Mouse (Mus musculus) embryonic facial prominence, embryonic 11.5 days (tissue): Measurements from ENCODE around the gene Itpa. TPM values are rescaled to one million over a fixed set of nuclear protein-coding genes. Genes with fewer than 3 reads are reported as not detected.

Experiments used
- ATAC-seq: fragments of 200-750 bp; cut with Nextera tagmentation; replicated peaks from 2 replicates; pipeline ENCODE4 v1.8.0; 2017; ENCODE audit warnings: low read depth; ENCODE audit not compliant: insufficient number of reproducible peaks, low FRiP score, low TSS enrichment
- DNase-seq: peaks from one replicate; pipeline ENCODE4 v3.0.0-alpha.2; 2015; ENCODE audit warnings: low spot score
- H3K27ac ChIP-seq: fragments of 300-500 bp; sonication (generic); replicated peaks from 2 replicates; pipeline ENCODE4 v1.5.1; 2014; ENCODE audit warnings: mild to moderate bottlenecking, low read depth, low read length, control low read depth
- H3K27me3 ChIP-seq: fragments of 300-500 bp; sonication (generic); 2 replicates; pipeline ENCODE4 v1.6.1; 2014; ENCODE audit warnings: mild to moderate bottlenecking, low read length, moderate library complexity, mixed read lengths; ENCODE audit not compliant: control insufficient read depth, insufficient read depth
- H3K36me3 ChIP-seq: fragments of 300-500 bp; sonication (generic); replicated peaks from 2 replicates; pipeline ENCODE4 v1.6.1; 2014; ENCODE audit warnings: low read depth, mild to moderate bottlenecking, low read length, moderate library complexity, mixed read lengths; ENCODE audit not compliant: control insufficient read depth, insufficient read depth
- H3K4me1 ChIP-seq: fragments of 300-500 bp; sonication (generic); 2 replicates; pipeline ENCODE4 v1.6.1; 2014; ENCODE audit warnings: low read length, mixed read lengths; ENCODE audit not compliant: control insufficient read depth, insufficient read depth
- H3K4me2 ChIP-seq: fragments of 300-500 bp; sonication (generic); 2 replicates; pipeline ENCODE4 v1.6.1; 2014; ENCODE audit warnings: low read depth, mild to moderate bottlenecking, control low read depth, low read length, moderate library complexity
- H3K4me3 ChIP-seq: fragments of 300-500 bp; sonication (generic); 2 replicates; pipeline ENCODE4 v1.5.1; 2014; ENCODE audit warnings: low read depth, low read length, control low read depth
- H3K9ac ChIP-seq: fragments of 300-500 bp; sonication (generic); replicated peaks from 2 replicates; pipeline ENCODE4 v1.6.1; 2014; ENCODE audit warnings: mild to moderate bottlenecking, control low read depth, low read length
- H3K9me3 ChIP-seq: fragments of 300-500 bp; sonication (generic); replicated peaks from 2 replicates; pipeline ENCODE4 v1.6.1; 2016; ENCODE audit warnings: mild to moderate bottlenecking, low read length, inconsistent platforms, mixed read lengths; ENCODE audit not compliant: control insufficient read depth
- WGBS: fragments of 180-500 bp; shearing (Covaris S2); extraction: QIAGEN DNeasy Blood & Tissue Kit; methylation state at CpG from one replicate; pipeline ENCODE4 v1.1.7; 2014; 5-methylcytosine and 5-hydroxymethylcytosine counted together
- polyA plus RNA-seq: library from polyadenylated mRNA; unstranded; fragments of >200 nt; fragmentation: Nextera tagmentation; extraction: Ambion mirVana; gene quantifications from 2 replicates; pipeline ENCODE4 v1.2.1, GENCODE M21; 2014

Gene Itpa
- polyA plus RNA-seq, 1 experiment from 2014 or later, result 131 TPM

DNA sequence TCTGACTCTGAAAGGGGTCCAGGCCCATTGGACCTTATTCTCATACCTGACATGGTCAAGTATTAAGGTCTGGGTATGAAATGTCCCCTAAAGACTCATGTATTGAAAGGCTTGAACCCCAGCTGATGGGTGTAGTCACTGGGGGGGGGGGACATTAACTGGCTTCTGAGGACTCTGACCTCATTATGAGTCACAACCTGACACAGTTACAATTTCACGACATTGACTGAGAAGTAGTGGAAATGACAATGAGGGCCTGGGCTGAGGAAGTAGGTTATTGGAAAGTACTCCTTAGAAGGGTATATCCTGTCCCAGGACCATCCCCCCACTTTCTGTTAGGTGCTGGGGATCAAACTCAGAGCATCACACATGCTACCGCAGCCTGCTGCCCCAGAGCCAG, 21.6 kb downstream of the Itpa start:
- Histone ChIP-seq H3K27me3 (no peaks in the 10 kb centered on the region), H3K27ac (no peak overlapping the region), H3K9ac (no peak overlapping the region), H3K4me2 (no peak overlapping the region), H3K4me3 (no peak overlapping the region), H3K9me3 (no peaks in the 10 kb centered on the region), H3K4me1 (no peaks in the 10 kb centered on the region), H3K36me3 (no peaks in the 10 kb centered on the region)
- ATAC-seq (no peak), DNase-seq (no peak)
- WGBS, result 83% methylated on average over 2 of the region's 2 CpGs

DNA sequence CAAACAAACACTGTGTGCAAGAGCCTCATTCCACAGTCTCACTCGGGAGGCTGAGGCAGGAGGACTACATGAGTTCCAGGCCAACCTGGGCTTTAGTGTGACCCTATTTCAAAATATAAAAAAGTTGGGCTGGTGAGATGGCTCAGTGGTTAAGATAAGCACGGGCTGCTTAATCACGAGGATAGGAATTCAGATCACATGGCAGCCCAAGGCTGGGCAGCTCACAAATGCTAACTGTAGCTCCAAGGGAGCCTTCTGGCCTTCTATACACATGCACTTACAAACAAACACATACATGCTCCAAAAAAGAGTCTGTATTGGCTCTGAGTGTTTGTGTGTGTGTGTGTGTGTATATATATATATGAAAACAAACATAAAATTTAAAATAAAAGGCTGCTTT, 26.2 kb downstream of the Itpa start:
- H3K27ac ChIP-seq, result no peak overlapping the region
- no peak overlapping the region for H3K4me3 ChIP-seq
- H3K9ac ChIP-seq, result no peak overlapping the region
- H3K9me3 ChIP-seq, result no peaks in the 10 kb centered on the region
- H3K4me1 ChIP-seq, result peaks cover 4% of the 10 kb centered on the region
- ATAC-seq, result no peak
- H3K4me2 ChIP-seq, result no peak overlapping the region
- WGBS, result 42% methylated on average over 3 of the region's 3 CpGs
- peaks cover 21% of the 10 kb centered on the region for H3K27me3 ChIP-seq
- no peaks in the 10 kb centered on the region for H3K36me3 ChIP-seq
- no peak for DNase-seq

DNA sequence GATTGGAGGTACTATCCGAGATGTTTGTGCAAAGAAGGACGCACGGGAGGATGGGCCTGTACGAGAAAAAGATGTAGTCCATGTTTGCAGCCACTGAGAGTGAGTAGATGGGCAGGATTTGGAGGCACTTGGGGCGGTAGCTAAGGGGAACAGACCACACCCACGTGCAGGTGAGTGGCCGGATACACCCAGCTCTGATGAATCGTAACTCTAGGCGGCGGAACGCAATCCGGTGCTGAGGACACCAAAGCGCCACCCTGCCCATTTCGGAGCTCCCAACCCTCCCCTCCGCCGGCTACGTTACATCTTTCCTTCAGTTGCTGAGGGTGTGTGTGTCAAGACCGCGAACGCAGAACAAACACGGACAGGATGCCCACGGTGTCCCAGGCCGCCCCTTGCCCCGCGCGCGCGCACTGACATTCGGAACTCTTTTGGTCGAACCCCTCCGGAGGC, 29.3 kb downstream of the Itpa start:
- no peaks in the 10 kb centered on the region for H3K9me3 ChIP-seq
- peak; percentile 20 for DNase-seq
- no peak overlapping the region for H3K27ac ChIP-seq
- under 1% methylated on average over 31 of the region's 31 CpGs for WGBS
- peak overlapping the region; percentile 100 for H3K4me2 ChIP-seq
- H3K36me3 ChIP-seq, result no peaks in the 10 kb centered on the region
- H3K27me3 ChIP-seq, result peaks cover 22% of the 10 kb centered on the region
- peak; percentile 29; the same call in 1 of the 2 replicates for ATAC-seq
- H3K9ac ChIP-seq, result peak overlapping the region; percentile 54
- peak overlapping the region; percentile 48 for H3K4me3 ChIP-seq
- peaks cover 4% of the 10 kb centered on the region for H3K4me1 ChIP-seq

DNA sequence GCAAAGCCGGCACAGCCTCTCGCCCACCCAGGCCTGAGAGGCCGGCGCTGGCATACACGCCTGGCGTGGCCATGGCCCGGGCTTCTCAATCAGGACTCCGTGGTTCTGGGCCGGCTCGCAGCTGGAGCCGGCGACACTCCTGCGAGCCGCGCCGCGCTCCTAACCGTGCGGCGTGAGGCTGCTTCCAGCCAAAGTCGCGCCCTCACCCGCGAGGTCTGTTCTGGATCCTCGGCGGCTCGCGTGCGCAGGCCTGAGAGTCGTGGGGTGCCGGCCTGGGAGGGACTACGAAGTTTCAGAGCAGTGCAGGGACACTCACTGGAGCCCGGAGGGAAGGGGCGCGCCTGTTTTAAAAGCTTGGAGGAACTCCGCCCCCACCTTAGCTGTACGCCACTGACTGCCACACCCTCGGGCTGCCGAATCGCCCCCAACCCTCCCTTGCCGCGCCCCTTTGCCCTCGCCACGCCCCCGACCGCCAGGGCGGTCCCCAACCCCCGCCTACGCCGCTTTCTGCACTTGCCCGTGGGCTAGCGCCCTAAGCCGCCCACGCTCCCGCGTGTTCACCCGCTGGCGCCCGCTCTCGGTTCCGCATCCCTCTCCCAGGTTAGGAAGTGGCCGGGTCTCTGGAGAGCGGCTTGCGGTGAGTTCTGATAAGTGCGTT, 29.9 kb downstream of the Itpa start, which contains the start of gene Slc4a11:
Gene Slc4a11 (minus strand): TSS at position 367 of the 658 bp plus-strand sequence.
- no peaks in the 10 kb centered on the region for H3K9me3 ChIP-seq
- ATAC-seq, result peak; percentile 72
- H3K36me3 ChIP-seq, result no peaks in the 10 kb centered on the region
- H3K27me3 ChIP-seq, result peaks cover 22% of the 10 kb centered on the region
- peak within 1 kb of the TSS; percentile 48 for H3K4me3 ChIP-seq
- peak within 1 kb of the TSS; percentile 100 for H3K4me2 ChIP-seq
- peak; percentile 68 for DNase-seq
- peak within 1 kb of the TSS; percentile 54 for H3K9ac ChIP-seq
- no peak within 1 kb of the TSS for H3K27ac ChIP-seq
- WGBS, result 0% methylated on average over 51 of the region's 65 CpGs
- H3K4me1 ChIP-seq, result peaks cover 4% of the 10 kb centered on the region

DNA sequence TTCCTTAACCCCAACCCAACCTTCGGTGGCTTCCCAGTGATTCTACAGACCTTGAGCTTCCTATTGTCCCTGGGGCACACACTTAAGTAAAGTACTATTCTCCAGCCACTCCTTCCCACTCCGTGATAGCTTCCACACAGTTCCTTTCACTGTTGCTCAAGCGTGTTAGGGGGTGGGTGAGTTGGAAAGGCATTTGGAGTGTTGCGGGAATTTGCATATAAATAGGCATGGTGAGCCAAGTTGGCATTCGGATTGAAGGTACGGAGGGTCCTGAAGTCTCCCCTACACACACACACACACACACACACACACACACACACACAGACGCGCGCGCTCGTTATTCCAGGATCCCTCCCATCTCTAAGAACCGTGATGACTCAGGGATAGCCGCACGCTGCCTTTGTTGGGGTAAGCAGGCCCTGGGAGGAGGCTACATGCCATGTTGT, 30.4 kb downstream of the Itpa start:
- H3K4me1 ChIP-seq, result peaks cover 4% of the 10 kb centered on the region
- H3K9ac ChIP-seq, result peak overlapping the region; percentile 41
- DNase-seq, result peak; percentile 35
- no peaks in the 10 kb centered on the region for H3K9me3 ChIP-seq
- H3K4me2 ChIP-seq, result peak overlapping the region; percentile 100
- no peaks in the 10 kb centered on the region for H3K36me3 ChIP-seq
- WGBS, result 1% methylated on average over 14 of the region's 14 CpGs
- H3K27me3 ChIP-seq, result peaks cover 22% of the 10 kb centered on the region
- ATAC-seq, result peak; percentile 14; the same call in 1 of the 2 replicates
- H3K27ac ChIP-seq, result no peak overlapping the region
- peak overlapping the region; percentile 48 for H3K4me3 ChIP-seq

DNA sequence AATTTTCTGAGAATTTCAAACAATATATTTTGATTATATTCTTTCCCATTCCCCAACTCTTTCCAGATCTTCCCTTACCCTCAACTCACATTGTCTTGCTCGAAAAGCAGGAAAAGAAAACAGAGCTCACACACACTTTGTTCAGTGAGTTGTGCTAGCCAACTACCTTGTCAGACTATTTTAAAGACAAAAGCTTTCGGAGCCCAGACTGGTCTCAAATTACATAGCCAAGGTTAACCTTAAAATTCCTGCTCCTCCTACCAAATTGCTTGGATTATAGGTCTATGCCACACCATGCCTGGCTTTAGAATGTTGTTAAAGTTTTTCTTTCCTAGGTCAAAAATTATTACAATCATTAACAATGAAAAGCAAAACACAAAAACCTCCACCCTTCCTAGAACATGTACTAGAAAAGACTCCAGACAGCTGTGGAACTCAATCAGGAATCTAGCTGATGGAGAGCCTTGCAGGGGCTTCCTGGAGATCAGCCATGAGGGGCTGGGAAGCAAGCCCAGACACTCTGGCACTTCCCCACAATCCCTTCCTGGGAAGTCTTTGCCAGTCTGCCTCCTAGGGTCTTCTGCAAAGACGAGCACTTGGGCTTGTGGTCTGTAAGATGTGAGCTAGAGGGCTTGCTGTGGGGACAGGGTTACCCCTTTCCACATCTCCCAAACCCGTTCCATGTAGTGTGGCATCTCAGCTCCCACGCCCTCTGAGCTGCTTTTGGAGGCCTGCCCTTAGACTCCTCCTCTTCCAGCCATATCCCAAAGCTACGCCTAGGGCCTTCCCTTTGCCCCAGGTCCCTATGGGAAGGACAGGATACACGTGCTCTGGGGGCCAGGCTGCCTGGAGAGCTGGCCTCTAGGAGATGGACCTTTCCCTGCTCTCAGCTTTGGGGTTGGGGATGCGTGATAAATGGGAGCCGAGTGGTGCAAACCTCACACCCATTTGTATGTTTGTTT, 36.9 kb downstream of the Itpa start:
- H3K4me3 ChIP-seq, result no peak overlapping the region
- no peak overlapping the region for H3K4me2 ChIP-seq
- DNase-seq (peak; percentile 26), ATAC-seq (no peak)
- no peaks in the 10 kb centered on the region for H3K9me3 ChIP-seq
- no peak overlapping the region for H3K27ac ChIP-seq
- no peak overlapping the region for H3K9ac ChIP-seq
- 62% methylated on average over 9 of the region's 9 CpGs for WGBS
- no peaks in the 10 kb centered on the region for H3K4me1 ChIP-seq
- H3K36me3 ChIP-seq, result no peaks in the 10 kb centered on the region
- H3K27me3 ChIP-seq, result no peaks in the 10 kb centered on the region

DNA sequence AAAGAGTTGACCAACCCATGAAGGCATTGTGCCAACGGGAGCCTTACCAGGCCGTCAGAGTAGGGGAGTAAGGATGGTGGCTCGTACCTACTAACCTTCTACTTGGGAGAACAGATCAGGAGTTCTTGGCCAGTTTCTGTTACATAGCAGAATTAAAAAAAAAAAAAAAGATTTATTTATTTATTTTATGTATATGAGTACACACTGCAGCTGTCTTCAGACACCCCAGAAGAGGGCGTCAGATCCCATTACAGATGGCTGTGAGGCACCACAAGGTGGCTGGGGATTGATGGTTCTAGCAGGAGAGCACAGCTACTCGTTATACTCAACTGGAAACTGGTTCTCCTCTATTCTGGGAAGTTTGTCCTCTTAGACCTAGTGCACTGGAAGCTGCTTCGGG, 37.8 kb downstream of the Itpa start:
- Histone ChIP-seq H3K27me3 (no peaks in the 10 kb centered on the region), H3K4me2 (no peak overlapping the region), H3K9ac (no peak overlapping the region), H3K27ac (no peak overlapping the region), H3K4me3 (no peak overlapping the region), H3K4me1 (no peaks in the 10 kb centered on the region), H3K9me3 (no peaks in the 10 kb centered on the region), H3K36me3 (no peaks in the 10 kb centered on the region)
- 78% methylated on average over 6 of the region's 6 CpGs for WGBS
- ATAC-seq (no peak; the same call in 1 of the 2 replicates), DNase-seq (no peak)
